Mouse (Mus musculus) G1E (cell line): ENCODE measurements around the gene Zhx3.

Experiments used
- CTCF ChIP-seq: IDR thresholded peaks from 2 replicates; pipeline ENCODE4 v1.5.1; 2012; ENCODE audit warnings: low read depth, low read length, inconsistent platforms, mixed read lengths
- GATA1 ChIP-seq: IDR thresholded peaks from 2 replicates; pipeline ENCODE4 v1.6.1; 2012; ENCODE audit warnings: borderline replicate concordance, low read length, inconsistent platforms, mixed read lengths
- GATA2 ChIP-seq: IDR thresholded peaks from 2 replicates; pipeline ENCODE4 v1.6.1; 2012; ENCODE audit warnings: low read depth, low read length, inconsistent platforms, borderline replicate concordance
- POLR2AphosphoS5 ChIP-seq: IDR thresholded peaks from 2 replicates; pipeline ENCODE4 v1.6.1; 2012; ENCODE audit warnings: low read depth, low read length, inconsistent platforms; ENCODE audit not compliant: insufficient replicate concordance
- TAL1 ChIP-seq: conservative IDR thresholded peaks from 2 replicates; pipeline ENCODE4 v1.6.1; 2012; ENCODE audit warnings: low read depth, low read length, inconsistent platforms, mixed read lengths

DNA sequence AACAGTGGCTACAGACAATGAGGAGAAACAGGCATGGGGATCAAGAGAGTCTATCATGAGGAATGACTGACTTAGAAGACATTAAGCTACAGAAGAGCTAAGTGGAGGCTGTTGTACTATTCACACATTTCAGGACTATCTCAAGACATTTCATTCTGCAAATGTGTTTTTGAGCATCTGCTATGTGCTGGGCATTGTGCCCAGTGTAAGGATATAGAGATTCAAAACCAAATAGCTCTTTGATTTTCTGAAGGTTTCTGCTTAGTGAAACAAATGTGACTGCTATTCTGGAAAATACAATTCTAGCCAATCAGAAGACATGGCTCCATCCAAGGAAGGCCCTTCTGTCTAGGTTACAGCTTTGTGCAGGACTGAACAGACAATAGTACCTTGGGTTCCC, 18.1 kb downstream of the Zhx3 start:
- no peak for TF ChIP-seq GATA1
- TF ChIP-seq CTCF = no peak
- no peak for TF ChIP-seq POLR2AphosphoS5
- TF ChIP-seq TAL1 = no peak
- no peak for TF ChIP-seq GATA2
